Mouse (Mus musculus) NIH3T3 (cell line): ENCODE results near the gene Kcnh7.
A peak's percentile ranks its signal among the peaks of the same experiment; 100 is the strongest.

Experiments used
- DNase-seq: peaks from one replicate; pipeline ENCODE4 v3.0.0-alpha.2; 2012; ENCODE audit warnings: low read depth

The Kcnh7 gene

DNA sequence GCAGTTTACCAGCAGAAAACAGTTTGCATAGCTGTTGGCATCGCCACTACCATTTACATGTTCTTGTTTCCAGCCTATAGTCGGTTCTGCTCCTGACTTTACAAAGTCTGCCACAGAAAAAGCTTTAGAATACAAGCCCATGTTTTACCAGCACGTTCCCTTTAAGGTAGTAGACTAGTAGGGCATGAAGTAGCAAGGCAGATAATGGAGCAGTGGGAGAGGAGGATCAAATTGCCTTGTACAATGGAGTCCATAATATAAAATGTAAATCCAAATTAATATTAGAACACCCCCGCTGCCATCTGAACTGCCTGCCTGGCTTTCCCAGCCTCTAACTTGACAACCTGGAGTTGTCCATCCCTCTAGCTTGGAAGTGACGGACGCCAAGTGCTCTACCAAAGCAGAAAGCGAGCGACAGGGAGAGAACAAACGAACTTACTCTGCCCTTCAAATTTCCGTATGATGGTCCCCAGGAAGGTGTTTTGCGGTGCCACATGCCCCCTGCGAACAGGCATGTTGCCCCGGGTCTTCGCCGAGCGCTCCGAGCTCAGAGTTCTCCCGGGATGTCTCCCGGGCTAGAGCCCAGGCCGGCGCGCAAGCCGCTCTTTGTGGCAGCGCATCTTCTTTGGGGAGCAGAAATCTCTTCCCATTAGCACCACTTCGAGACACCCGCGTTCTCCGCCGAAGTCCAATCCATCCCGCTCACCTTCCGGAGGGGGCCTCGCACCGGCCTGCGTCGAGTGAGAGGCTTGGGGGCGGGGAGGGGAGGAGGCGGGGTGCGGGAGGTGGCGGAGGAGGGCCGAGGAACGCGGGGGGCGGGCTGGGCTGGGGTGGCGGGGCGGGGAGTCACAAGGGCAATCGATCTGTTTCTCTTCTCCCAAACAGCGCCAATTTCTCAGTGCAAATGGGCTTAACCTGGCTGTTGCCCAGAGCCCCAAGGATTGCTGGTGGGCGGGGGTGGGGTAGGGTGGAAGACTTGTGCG is at the start of gene Kcnh7:
Gene Kcnh7, minus strand, starts transcription at position 725 of the 983 bp plus-strand sequence.
- DNase-seq, result no peak

DNA sequence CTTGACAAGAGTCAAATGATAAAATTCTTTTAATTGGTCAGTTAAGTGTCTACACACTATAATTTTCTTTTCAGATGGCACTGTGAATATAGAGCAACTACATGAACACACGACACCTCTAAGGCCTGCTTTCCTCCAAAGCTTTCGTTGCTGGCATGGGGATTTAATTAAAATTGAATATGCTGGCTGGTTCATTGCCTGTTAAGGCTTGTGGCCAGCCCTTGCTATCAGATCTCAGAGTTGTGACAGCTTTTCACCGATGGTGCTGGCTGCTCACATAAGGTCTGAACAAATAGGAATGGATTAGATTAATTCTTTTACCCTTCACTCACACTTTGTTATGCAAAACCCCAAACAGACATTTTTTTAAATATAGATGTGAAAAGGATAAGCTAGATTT is 23.3 kb upstream of the Kcnh7 start:
- DNase-seq, result no peak

DNA sequence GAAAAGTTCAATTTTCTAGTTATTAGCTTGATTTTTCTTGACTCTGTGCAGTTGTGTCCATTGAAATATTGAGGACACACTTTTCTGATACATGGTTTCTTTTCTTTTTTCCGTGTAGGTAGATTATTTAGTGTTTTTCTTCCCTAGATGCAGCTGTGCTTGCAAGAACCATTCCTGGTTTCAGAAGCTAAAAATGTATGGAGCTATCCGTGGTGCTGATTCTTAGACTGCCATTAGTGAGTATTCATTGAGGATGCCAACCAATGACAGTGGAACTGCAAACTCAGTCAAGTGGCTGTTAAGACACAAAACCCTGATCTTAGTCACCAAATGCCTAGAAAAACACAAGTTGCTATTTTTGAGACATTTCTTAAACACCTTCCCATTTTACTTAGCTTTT is 1.9 kb upstream of the Kcnh7 start:
- peak; percentile 71 for DNase-seq

DNA sequence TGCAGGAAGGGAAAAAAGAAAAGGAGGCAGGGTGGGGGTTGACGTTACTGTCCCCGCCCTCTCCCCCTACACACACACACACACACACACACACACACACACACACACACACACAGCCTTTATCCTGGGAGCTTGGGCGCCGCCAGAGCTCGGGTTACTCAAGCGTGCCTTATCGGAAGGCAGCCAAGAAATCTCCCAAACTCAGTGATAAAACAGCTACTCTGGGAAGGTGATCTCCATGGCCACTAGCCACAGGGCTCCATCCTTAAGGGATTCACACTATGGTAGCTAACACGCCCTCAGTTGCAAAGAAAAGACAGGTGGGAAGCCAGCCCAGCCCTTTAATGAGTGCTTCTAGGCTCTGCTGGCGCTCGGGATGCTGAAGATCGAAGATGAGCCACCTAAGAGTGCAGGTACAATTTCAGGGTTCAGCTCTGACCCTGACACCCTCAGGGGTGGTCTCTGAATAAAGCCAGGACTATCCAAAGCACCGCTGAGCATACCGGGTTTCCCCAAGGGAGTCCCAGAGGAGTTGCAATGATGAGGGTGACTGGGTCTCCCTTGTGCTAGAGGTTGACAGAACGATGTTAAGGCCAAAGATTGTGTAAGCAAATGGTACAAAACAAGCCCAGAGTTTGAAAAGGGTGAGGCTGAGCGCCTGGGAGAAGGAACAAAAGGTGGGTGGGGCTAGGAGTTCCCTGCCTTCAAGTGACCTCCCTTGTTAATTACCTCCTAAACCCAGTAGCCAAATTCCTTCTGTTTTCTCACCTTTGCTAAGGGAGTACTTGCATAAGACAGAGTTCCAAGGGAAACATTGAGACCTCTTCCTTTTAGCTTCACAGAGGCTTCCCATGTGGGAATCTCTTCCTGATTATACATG is 704 bp upstream of the Kcnh7 start:
- DNase-seq, result no peak

DNA sequence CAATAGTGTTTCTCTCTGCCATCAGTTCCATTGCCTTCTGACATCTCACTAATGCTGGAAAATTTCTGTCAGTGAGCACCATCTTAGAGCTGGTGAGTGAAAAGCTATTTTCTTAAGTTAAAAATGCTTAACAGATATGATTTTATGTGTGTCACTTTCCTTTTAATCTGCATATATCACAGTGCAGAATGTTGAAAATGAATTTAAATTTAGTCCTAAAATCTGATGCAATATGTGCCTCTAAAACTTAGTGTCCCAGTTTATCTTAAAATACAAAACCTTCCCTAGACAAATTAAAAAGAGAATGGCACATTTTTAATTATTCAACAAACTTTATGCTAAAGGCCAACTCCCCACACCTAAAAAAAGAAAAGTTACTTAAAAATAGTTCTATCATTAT is 30.4 kb downstream of the Kcnh7 start:
- no peak for DNase-seq

DNA sequence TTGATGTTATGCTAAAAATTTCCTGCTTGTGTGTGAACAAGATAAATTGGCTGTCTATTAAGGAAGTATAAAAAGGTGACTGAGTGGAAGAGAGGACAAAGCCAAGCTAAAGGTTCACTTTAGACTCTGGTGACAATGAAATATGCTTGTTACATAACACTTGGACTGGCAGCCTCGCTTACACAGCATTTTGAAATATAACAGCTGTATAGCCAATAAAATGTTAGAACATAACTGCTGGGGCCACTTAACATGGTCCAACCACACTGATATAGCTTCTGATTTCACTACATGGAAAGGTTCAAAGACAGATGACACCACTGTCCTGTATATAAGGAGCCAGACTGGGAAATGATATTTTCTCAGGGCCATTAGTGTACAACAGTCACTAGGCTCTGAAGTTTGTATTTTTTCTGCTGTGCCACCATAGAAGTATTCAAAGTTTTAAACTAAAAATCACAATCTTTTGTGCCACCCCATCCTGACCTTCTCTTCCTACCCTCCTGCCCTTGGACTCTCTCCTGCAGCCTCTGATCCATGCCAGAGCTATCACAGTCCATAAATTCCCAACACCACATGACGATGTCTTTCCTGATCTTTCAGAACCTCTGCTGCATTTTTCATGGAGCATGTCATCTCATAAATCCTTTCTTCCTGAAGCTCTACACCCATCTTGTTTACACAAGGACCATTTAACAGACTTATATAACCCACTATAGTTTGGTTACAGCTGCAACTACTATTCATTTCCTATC is 56.1 kb downstream of the Kcnh7 start:
- no peak for DNase-seq

DNA sequence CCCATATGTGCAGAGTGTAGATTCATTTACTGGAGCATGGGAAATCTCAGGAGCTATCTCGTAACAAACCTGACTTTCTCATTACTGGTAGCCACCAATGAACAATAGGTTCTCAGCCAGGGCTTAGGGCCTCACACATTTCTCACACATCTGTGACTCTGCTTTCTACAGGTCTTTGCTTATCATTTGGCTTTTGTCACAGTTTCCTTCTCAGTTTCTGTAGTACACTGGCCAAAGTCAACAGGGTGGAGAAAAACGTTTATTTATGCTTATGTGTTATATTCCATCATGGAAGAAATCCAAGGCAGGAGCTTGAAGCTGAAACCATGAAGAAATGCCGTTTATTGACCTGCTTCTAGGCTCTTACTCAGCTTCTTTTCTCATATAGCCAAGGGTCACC is 63.8 kb downstream of the Kcnh7 start:
- DNase-seq, result no peak

DNA sequence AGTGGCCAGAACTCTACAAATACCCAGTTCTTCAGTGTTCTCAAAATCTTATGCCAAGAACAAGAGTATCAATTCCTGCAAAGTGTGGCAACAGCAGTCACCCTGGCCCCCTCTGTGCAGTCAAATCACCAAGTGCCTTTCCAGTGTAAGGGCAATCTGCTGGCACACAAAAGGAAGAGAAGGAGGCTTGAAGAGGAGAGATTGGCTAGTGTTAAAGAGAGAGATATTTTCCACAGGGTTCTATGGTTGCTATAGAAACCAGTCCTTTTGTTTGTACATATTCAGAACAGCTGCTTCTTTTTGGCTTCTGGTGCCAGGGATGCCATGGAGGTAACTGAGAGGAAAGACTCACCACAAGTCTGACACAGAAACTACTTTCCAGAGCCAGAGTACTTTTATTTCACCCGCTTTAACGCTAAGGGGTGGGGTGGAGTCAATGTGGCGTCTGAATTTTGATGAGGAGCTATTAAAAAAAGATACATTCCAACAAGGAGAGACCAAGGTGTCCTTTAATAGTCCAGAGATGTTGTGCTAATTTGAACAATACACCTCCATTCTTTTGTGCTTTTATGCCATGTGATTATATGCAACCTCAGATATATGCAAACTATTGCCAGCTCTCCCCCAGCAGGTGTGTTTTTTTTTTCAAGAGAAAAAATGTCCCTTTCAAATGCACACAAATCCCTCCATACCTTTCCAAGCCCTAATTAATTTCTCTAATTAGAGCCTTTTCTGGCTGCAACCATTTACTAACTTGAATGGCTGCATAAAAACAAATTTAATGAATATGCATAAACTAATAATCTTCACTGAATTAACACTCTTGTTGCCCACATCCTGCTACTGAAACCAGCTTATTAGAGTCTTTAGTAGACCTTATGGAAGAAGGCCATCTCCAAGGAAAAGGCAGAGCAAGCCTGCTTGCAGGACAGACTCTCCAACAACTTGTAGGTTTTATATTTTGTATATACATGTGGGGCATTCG is 66.6 kb downstream of the Kcnh7 start:
- no peak for DNase-seq

DNA sequence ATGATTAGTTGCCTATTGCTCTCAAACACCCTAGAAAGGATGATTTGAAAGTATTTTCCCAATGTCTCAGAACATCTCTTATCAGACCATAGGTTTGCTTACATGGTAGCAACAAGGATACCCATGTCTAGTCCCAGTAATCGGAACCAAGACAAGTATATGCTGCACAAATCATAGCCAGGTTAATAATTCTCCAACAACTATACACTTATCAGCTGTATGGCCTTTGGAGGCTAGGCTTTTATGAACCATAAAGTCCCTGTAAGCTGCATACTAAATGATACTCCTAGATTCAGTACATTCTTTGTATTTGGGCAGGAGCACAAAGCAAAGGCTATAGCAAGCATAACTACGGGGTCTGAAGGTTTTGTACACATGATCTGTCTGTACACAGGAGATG is 78.1 kb downstream of the Kcnh7 start:
- no peak for DNase-seq

DNA sequence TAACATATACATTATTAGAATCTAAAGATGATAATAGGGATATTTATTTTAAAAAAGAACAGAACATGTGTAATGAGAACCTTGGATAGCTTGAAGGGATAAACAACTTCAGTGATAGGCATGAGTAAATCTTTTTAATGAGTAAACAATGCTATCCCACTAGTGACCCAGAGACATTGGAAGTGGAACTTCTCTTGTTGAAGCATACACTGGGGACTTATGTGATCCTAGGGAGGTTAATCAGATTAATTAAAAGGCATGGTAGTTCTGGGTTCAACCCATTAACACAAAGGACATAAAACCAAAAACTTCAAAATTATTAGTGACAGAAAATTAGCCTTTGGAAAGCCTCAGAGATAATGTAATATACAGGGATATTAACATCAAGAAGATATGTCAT is 84.4 kb downstream of the Kcnh7 start:
- no peak for DNase-seq

DNA sequence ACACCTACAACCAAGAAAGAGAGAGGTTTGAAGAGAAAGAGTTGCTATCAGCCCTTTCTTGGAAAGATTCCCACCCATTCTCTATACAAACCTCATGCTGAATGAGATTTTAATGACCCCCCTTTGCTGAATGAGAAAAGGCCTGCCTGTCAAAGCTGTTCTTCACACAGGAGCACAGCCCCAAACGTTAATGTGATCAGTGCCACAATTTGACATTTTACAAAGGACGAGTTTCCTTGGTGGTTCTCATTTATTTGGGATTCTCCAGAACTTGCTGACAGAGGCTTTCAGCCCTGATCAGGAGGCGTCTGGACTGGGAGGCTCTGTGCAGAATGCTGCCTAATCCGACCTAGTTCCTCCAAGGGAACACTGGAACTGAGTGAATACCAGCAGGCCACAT is 92.3 kb downstream of the Kcnh7 start:
- no peak for DNase-seq

DNA sequence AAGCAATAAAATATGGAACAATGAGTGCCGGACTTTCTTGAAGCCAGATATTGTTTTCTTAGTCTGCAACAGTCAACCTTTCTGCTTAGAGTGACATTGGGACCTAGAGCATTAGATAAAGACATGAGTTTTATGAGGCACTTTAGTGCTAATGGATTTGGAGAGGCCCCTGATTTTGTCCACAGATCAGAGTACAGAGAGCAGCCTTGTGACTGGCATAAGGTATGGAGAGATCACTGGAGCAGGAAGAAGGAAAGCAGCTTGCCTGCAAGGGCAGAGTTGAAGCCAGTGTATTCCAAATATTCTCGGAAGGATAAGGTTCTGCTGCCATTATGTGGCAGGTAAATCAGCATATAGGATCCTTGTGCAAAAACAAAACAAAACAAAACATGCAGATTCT is 93.6 kb downstream of the Kcnh7 start:
- DNase-seq, result no peak

DNA sequence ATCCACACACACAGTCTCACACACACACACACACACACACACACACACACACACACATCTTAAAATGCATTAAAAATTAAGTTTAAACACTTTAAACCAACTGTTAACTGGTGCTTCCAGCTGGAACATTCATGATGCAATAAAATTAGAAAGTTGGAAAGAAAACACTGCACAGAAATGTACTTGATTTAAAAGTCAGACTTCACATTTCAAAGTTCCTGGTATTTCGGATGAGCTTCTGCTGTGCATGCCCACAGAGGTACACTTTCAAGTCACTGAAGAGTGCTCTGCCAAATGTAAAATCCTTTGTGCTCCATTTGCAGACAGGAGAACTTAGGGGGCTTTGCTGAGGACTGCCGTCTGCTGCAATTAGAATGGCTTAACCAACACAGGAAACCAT is 125.7 kb downstream of the Kcnh7 start:
- no peak for DNase-seq

DNA sequence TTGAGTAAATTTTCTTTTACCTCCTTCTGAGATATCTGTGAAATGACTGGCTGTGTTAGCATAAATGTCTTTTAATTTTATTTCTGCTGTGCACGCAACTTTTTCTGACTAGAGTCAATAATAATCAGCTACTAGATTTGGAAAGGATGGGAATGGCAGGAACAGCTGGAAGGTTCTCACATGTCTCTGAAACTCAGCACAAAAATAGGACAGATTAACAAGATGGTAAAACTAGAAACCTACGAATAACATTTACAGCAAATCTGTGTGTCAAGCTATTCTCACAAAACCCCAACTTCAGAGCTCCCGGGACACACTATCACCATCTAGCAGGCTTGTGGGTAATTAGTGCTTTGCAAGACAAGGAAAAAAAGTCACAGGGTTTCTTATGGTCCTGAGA is 134.2 kb downstream of the Kcnh7 start:
- DNase-seq, result no peak

DNA sequence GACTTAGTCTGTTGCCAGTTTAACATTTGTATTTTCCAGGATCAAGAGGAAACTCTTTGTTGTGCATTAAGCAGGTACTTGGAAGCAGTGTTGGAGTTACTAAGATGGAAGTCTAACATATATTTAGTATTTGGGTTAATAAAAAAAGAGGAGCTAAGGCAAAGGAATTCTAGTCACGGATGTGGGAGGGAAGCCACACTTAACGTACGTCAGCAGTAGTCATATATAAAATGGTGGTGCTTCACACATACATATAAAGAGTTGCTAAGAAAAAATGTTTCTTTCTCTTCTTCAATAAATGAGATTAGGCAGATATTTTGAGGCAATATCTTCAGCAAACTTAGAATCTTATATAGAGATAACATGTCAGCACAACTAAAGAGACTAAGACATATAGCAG is 144.4 kb downstream of the Kcnh7 start:
- DNase-seq, result no peak

DNA sequence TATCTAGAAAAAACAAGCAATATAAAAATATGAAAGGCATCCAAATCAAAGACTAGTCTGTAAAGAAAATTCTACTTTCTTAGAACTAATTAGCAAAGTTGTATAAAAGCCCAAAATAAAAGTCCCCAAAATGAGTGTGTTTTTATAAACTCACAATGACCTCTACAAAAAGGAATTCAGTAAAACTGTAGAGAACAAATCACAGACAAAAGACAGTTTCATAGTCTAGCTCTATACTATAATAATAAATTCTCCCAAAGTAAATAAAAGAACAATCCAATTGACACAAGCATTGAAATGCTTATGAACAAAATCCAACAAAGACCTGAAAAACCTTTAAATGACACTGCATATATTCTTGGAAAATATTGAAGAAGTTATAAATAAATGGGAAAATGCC is 169.2 kb downstream of the Kcnh7 start:
- DNase-seq, result no peak

DNA sequence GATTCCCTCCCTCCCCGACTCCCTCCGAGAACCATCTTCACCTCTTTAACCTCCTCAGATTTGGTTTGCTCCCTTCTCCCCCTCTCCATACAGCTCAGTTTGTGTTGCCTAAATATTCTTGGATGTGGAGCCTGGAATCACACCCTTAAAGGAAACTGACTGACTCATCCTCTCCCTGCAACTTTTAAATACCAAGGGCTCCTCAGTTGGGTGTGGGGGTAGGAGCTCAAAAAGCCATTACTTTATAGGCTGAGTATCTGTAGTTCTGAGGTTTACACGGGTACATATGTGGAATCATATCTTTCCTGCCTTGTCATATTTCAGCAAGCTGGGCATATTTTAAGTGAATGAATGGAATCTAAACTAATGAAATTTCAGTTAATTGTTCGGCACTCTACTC is 174.9 kb downstream of the Kcnh7 start:
- no peak for DNase-seq

DNA sequence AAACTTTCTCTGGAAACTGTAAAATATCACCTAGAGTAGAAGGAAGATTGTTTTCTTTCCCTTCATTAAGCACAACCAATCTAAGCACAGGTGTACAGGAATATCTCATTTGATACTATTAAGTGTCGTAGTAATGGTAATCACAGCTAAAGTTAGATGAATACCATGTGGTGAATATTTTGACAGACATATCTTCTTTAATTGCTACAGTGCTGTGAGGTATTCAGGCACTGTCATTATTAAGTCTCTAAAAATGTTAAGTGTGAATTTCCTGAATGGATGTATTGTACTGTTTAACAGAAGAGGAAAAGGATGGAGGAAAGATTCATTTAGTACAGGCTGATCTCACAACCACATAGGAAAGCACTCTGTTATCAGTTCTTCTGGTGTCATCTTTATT is 181.3 kb downstream of the Kcnh7 start:
- no peak for DNase-seq

DNA sequence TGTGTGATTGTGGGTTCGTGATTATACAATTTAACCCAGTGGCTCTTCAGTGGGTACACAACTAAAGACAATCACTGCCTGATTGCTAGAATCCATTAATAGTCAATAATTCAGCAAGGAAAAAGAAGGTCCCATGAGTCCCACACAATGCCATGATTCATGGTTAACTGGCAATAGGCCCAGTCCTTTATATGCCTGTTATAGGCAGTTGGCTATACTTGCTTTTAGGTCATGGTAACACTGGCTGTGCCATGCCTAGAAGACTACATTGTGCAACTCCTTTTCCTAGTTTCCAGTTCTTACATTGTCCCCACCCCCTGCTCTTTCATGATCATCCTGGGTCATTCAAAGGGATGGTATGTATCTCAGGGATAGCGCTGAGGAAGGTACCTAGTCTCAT is 186.4 kb downstream of the Kcnh7 start:
- peak; percentile 3 for DNase-seq

DNA sequence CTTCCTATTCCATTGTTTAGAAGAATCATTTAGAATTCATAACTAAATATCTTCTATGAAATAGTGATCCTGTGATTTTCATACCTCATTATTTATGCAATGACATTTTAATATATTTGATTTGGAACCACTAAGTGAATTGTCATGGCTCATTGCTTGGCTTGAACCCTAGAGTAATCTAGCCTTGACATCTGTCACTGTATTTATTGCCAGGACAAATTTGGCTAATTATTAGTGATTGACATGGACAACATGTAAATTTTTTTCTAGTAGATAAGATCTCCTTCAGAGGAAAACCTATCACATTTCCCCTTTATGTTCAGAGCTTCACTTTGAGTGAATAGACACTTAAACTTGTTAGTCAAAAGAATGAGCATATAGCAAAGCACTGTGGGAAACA is 195.5 kb downstream of the Kcnh7 start:
- no peak for DNase-seq

DNA sequence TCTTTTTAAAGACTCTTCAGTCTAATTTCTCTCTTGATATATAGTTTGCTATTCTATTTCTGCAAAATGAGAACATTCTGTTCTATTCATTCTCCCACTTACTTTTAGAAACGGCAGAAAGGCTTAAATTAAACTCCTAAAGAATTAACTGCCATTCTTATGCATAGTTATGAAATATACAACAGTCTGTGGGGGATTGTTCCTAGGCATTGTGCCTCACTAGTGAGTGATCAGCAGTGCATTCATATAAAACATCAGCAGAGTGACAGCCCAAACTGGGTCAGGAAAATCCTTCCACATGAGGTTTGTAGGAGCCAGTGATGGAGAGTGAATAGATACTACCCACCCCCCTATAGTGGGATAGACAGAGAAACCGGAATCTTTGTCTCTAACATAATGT is 200.2 kb downstream of the Kcnh7 start:
- DNase-seq, result no peak
